Mouse (Mus musculus) lung, postnatal 0 days (tissue): ENCODE data around the gene Homer2. TPM values are rescaled to one million over a fixed set of nuclear protein-coding genes. Genes with fewer than 3 reads are reported as not detected.

Experiments
- ATAC-seq: fragments of 200-750 bp; cut with Nextera tagmentation; 2 replicates; pipeline ENCODE4 v1.8.0; 2017; ENCODE audit warnings: moderate library complexity
- DNase-seq: peaks from one replicate; pipeline ENCODE4 v3.0.0-alpha.2; 2016; ENCODE audit warnings: low spot score
- H3K27ac ChIP-seq: fragments of 300-500 bp; sonication (generic); 2 replicates; pipeline ENCODE4 v1.5.1; 2014; ENCODE audit warnings: antibody characterized with exemption, mild to moderate bottlenecking, low read length, mixed read lengths
- H3K27me3 ChIP-seq: fragments of 300-500 bp; sonication (generic); replicated peaks from 2 replicates; pipeline ENCODE4 v1.6.1; 2014; ENCODE audit warnings: low read length, mixed read lengths; ENCODE audit not compliant: insufficient read depth
- H3K36me3 ChIP-seq: fragments of 300-500 bp; sonication (generic); 2 replicates; pipeline ENCODE4 v1.6.1; 2014; ENCODE audit warnings: low read length, mixed read lengths; ENCODE audit not compliant: insufficient read depth
- H3K4me1 ChIP-seq: fragments of 300-500 bp; sonication (generic); 2 replicates; pipeline ENCODE4 v1.6.1; 2014; ENCODE audit warnings: antibody characterized with exemption, low read depth, low read length, mixed read lengths; ENCODE audit not compliant: insufficient read depth
- H3K4me2 ChIP-seq: fragments of 300-500 bp; sonication (generic); replicated peaks from 2 replicates; pipeline ENCODE4 v1.6.1; 2014; ENCODE audit warnings: low read depth, mild to moderate bottlenecking, low read length, moderate library complexity, mixed read lengths
- H3K4me3 ChIP-seq: fragments of 300-500 bp; sonication (generic); 2 replicates; pipeline ENCODE4 v1.5.1; 2014; ENCODE audit warnings: low read depth, low read length
- H3K9ac ChIP-seq: fragments of 300-500 bp; sonication (generic); replicated peaks from 2 replicates; pipeline ENCODE4 v1.6.1; 2014; ENCODE audit warnings: low read depth, mild to moderate bottlenecking
- H3K9me3 ChIP-seq: fragments of 300-500 bp; sonication (generic); 2 replicates; pipeline ENCODE4 v1.6.1; 2016; ENCODE audit warnings: low read length, mixed read lengths
- CTCF ChIP-seq: IDR thresholded peaks from 2 replicates; pipeline ENCODE4 v1.5.1; 2016; ENCODE audit warnings: antibody characterized with exemption, mild to moderate bottlenecking
- EP300 ChIP-seq: IDR thresholded peaks from 2 replicates; pipeline ENCODE4 v1.6.1; 2016; ENCODE audit warnings: antibody characterized with exemption, mild to moderate bottlenecking, control low read depth
- WGBS: fragments of 180-500 bp; shearing (Covaris S2); extraction: QIAGEN DNeasy Blood & Tissue Kit; methylation state at CpG from one replicate; pipeline ENCODE4 v1.1.7; 2014; 5-methylcytosine and 5-hydroxymethylcytosine counted together
- polyA plus RNA-seq: library from polyadenylated mRNA; unstranded; fragments of >200 nt; fragmentation: Nextera tagmentation; extraction: Ambion mirVana; gene quantifications from 2 replicates; pipeline ENCODE4 v1.2.1, GENCODE M21; 2015

The Homer2 gene
- polyA plus RNA-seq, 1 experiment from 2014 or later: 16.8 TPM

DNA sequence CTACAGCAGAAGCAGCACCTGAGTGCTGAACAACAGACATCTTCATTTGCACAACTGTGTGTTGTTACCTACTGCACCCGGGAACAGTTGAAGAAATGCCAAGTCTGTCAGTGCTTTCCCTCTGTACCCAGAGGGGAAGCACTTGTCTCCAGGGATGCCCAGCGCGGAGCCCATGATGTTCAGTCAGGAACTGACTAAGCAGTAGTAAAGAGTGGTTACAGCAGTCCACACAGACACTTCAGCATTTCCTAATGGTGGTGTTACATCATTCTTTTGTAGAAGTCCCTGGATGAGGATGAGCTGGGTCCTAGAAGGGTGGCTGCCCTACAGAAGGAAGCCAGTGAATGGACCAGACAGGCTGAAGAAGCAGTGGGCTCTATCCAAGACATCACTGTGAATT, 129.5 kb downstream of the Homer2 start:
- no peaks in the 10 kb centered on the region for H3K9me3 ChIP-seq
- no peak overlapping the region for H3K9ac ChIP-seq
- ATAC-seq: 0 out of 2 replicates have a peak, but pooled peaks have one; percentile 29
- no peak for TF ChIP-seq EP300
- TF ChIP-seq CTCF: no peak
- no peaks in the 10 kb centered on the region for H3K27me3 ChIP-seq
- peaks cover 9% of the 10 kb centered on the region; the same call in 1 of the 2 replicates for H3K36me3 ChIP-seq
- H3K4me1 ChIP-seq: peaks cover under 1% of the 10 kb centered on the region; the same call in 1 of the 2 replicates
- no peak overlapping the region for H3K4me3 ChIP-seq
- no peak overlapping the region for H3K27ac ChIP-seq
- H3K4me2 ChIP-seq: no peak overlapping the region
- peak; percentile 14 for DNase-seq
- 92% methylated on average over 3 of the region's 3 CpGs for whole genome bisulfite sequencing

DNA sequence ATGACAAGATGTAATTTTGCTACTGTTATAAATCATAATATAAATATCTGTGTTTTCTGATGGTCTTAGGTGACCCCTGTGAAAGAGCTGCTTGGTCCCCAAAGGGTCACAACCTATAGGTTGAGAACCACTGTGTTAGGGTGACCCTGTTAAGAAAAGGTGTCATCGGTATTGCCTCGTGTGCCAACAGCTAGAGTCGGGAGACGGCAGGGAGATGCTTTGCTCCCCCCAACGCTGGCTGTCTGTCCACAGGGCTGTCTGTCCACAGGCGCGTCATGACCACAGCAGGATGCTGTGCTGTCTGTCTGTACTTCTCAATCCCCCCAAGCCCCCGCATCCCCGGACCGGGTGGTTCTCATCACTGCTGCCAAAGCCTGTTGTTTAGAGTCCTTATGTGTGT, 131.7 kb downstream of the Homer2 start:
- peaks cover 4% of the 10 kb centered on the region; the same call in 1 of the 2 replicates for H3K4me1 ChIP-seq
- H3K9me3 ChIP-seq: no peaks in the 10 kb centered on the region
- peaks cover 9% of the 10 kb centered on the region; the same call in 1 of the 2 replicates for H3K36me3 ChIP-seq
- no peak overlapping the region for H3K9ac ChIP-seq
- no peaks in the 10 kb centered on the region for H3K27me3 ChIP-seq
- no peak overlapping the region for H3K27ac ChIP-seq
- H3K4me3 ChIP-seq: no peak overlapping the region
- no peak for ATAC-seq
- TF ChIP-seq CTCF (no peak), EP300 (no peak)
- WGBS: 92% methylated on average over 10 of the region's 10 CpGs
- H3K4me2 ChIP-seq: no peak overlapping the region
- no peak for DNase-seq

DNA sequence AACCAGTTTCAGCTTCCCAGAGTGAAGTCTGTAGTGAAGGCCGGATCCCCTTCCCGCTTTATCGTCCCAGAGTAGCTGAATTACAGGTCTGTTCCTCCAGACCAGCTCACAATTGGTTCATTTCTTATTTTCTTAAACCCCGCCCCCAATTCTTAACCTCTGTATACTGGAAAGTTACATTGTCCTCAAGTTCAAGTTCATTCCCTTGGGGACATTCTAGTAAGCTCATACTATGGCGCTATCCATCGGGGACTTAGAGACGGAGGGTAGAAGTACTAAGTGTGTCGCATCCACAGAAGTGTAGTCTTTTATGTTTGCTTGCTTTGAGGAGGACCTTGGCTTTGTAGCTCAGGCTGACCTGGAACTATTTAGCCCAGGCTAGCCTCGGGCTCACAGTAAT, 133.5 kb downstream of the Homer2 start:
- no peak overlapping the region for H3K4me3 ChIP-seq
- H3K9me3 ChIP-seq: no peaks in the 10 kb centered on the region
- WGBS: 94% methylated on average over 9 of the region's 9 CpGs
- H3K4me2 ChIP-seq: no peak overlapping the region
- DNase-seq: no peak
- TF ChIP-seq CTCF (no peak), EP300 (no peak)
- ATAC-seq: no peak
- no peaks in the 10 kb centered on the region for H3K27me3 ChIP-seq
- peaks cover 4% of the 10 kb centered on the region; the same call in 1 of the 2 replicates for H3K4me1 ChIP-seq
- H3K36me3 ChIP-seq: peaks cover 9% of the 10 kb centered on the region; the same call in 1 of the 2 replicates
- no peak overlapping the region for H3K9ac ChIP-seq
- H3K27ac ChIP-seq: no peak overlapping the region

- H3K4me2 ChIP-seq: no peak overlapping the region
- H3K9ac ChIP-seq: no peak overlapping the region
- DNase-seq: peak; percentile 69
- no peak for TF ChIP-seq EP300
- no peak for TF ChIP-seq CTCF
- no peaks in the 10 kb centered on the region for H3K27me3 ChIP-seq
- no peak overlapping the region for H3K4me3 ChIP-seq
- H3K9me3 ChIP-seq: no peaks in the 10 kb centered on the region
- peaks cover 4% of the 10 kb centered on the region; the same call in 1 of the 2 replicates for H3K4me1 ChIP-seq
- 53% methylated on average over 6 of the region's 6 CpGs for WGBS
- H3K27ac ChIP-seq: no peak overlapping the region
- no peak for ATAC-seq
- peaks cover 9% of the 10 kb centered on the region; the same call in 1 of the 2 replicates for H3K36me3 ChIP-seq
Measured at GRCm38 (mm10) chr7:81573397-81573796, 133.9 kb downstream of the Homer2 start.

- 43% methylated on average over 6 of the region's 6 CpGs for WGBS
- Histone ChIP-seq H3K27me3 (no peaks in the 10 kb centered on the region), H3K36me3 (peaks cover 6% of the 10 kb centered on the region; the same call in 1 of the 2 replicates), H3K4me1 (peaks cover 4% of the 10 kb centered on the region; the same call in 1 of the 2 replicates), H3K4me3 (peak overlapping the region; percentile 91), H3K4me2 (peak overlapping the region; percentile 67), H3K9ac (0 out of 2 replicates have a peak overlapping the region, but pooled peaks have one; percentile 9), H3K9me3 (no peaks in the 10 kb centered on the region), H3K27ac (peak overlapping the region; percentile 91; the same call in 1 of the 2 replicates)
- ATAC-seq (no peak), DNase-seq (peak; percentile 55)
- TF ChIP-seq EP300 (no peak), CTCF (no peak)
Measured at GRCm38 (mm10) chr7:81572610-81573268, 134.6 kb downstream of the Homer2 start.

- Histone ChIP-seq H3K4me2 (peak overlapping the region; percentile 67), H3K27ac (peak overlapping the region; percentile 91), H3K9me3 (no peaks in the 10 kb centered on the region), H3K4me3 (peak overlapping the region; percentile 91), H3K36me3 (peaks cover 6% of the 10 kb centered on the region; the same call in 1 of the 2 replicates), H3K4me1 (peaks cover 4% of the 10 kb centered on the region; the same call in 1 of the 2 replicates), H3K9ac (peak overlapping the region; percentile 72), H3K27me3 (no peaks in the 10 kb centered on the region)
- TF ChIP-seq EP300: no peak
- TF ChIP-seq CTCF: no peak
- ATAC-seq (no peak), DNase-seq (peak; percentile 69)
- WGBS: 4% methylated on average over 15 of the region's 15 CpGs
Measured at GRCm38 (mm10) chr7:81571941-81572441, 135.3 kb downstream of the Homer2 start.
